Mouse (Mus musculus): Measurements from ENCODE around the gene Susd3. TPM values are rescaled to one million over a fixed set of nuclear protein-coding genes. Genes with fewer than 3 reads are reported as not detected.

Susd3 gene
- polyA plus RNA-seq, 1 experiment from 2014 or later, result 2.2 TPM

GRCm38 (mm10) chr13:49188219-49188965 is 60.1 kb downstream of the Susd3 start:
- Histone ChIP-seq H3K9ac (ENCODE audit: low read length) (peak overlapping the region; percentile 81), H3K4me3 (ENCODE audit: low read length) (peak overlapping the region; percentile 84), H3K4me1 (replicated peaks; ENCODE audit: control insufficient read depth, insufficient read depth, low read length) (peaks cover 22% of the 10 kb centered on the region), H3K9me3 (ENCODE audit: control insufficient read depth, low read length) (no peaks in the 10 kb centered on the region), H3K4me2 (ENCODE audit: low read depth, low read length) (peak overlapping the region; percentile 99), H3K27ac (ENCODE audit: low read length) (no peak overlapping the region), H3K36me3 (ENCODE audit: control insufficient read depth, insufficient read depth, low read length) (no peaks in the 10 kb centered on the region), H3K27me3 (ENCODE audit: control insufficient read depth, insufficient read depth, low read depth, low read length) (no peaks in the 10 kb centered on the region)
- peak; percentile 5; the same call in 1 of the 2 replicates for ATAC-seq (ENCODE audit: low read depth)
- WGBS, result 21% methylated on average over 14 of the region's 15 CpGs

DNA sequence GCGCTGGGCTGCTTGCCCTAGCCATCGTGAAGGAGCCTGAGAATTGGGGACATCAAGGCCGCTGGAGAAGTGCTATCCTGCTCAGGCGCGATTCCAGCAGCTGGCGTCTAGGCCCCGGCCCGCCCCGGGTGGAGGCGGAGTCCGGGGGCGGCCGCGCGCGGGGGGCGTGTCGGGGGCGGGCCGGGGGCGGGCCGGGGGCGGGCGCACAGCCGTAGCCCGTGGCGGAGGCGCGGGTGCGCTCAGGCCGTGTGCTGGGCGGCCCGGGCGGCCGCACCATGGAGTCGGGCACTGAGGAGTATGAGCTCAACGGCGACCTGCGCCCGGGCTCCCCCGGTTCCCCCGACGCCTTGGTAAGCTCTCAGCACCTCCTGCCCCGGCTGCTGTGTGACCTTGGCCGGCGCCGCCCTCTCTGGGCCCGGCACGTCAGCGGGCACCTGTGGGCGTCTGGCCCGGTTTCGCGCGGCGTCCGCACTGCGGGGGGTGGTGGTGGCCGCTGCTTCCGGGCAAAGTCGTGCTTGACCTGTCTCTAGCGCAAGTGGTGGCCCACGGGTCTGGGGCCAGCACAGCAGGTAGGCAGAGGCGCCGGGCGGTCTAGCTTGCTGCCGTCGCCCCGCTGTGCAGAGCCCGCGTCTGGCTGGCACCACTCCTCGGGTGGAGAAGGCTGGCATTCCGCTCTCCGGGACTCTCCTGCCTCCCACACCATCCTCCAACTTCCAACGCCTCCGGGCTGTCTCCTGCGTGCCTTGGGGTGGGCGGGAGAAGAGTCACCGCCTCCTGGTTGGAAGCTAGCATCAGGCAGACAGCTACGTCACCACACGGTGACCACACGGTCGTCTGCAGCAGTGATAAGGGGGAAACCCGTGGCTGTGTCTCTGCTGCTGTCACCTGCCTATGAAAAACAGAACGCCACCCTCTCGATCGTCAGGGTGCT is 61.0 kb downstream of the Susd3 start, which contains the start of gene Ninj1:
TSS of gene Ninj1 (plus strand) at position 198 of the 931 bp plus-strand sequence.
- Histone ChIP-seq H3K27me3 (ENCODE audit: control insufficient read depth, insufficient read depth, low read depth, low read length) (no peaks in the 10 kb centered on the region), H3K9ac (ENCODE audit: low read length) (peak within 1 kb of the TSS; percentile 81), H3K9me3 (ENCODE audit: control insufficient read depth, low read length) (no peaks in the 10 kb centered on the region), H3K4me3 (ENCODE audit: low read length) (peak within 1 kb of the TSS; percentile 84), H3K27ac (ENCODE audit: low read length) (peak within 1 kb of the TSS; percentile 77), H3K4me1 (replicated peaks; ENCODE audit: control insufficient read depth, insufficient read depth, low read length) (peaks cover 22% of the 10 kb centered on the region), H3K36me3 (ENCODE audit: control insufficient read depth, insufficient read depth, low read length) (no peaks in the 10 kb centered on the region), H3K4me2 (ENCODE audit: low read depth, low read length) (peak within 1 kb of the TSS; percentile 99)
- under 1% methylated on average over 52 of the region's 87 CpGs for WGBS
- ATAC-seq (ENCODE audit: low read depth), result peak; percentile 97

DNA sequence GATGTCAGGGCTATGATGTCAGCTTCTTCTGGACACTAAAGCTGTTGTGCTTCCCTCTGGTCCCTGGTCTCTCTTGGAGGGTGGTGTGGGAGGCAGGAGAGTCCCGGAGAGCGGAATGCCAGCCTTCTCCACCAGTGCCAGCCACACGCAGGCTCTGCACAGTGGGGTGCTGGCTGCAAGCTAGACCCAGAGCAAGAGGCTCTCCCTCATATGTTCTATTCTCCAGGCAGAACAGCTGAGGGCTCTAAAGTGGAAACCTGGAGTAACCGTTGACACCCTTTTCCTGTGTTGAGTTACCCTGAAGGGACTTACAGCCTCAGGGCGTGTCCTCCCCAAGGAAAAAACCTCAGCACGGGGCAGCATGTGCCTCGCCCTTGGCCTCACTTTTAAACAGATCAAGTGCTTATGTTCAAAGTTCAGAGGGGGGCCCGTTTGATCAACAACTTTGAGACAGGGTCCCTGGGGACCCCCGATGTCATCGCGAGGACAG is 61.7 kb downstream of the Susd3 start:
- peaks cover 22% of the 10 kb centered on the region for H3K4me1 ChIP-seq (replicated peaks; ENCODE audit: control insufficient read depth, insufficient read depth, low read length)

DNA sequence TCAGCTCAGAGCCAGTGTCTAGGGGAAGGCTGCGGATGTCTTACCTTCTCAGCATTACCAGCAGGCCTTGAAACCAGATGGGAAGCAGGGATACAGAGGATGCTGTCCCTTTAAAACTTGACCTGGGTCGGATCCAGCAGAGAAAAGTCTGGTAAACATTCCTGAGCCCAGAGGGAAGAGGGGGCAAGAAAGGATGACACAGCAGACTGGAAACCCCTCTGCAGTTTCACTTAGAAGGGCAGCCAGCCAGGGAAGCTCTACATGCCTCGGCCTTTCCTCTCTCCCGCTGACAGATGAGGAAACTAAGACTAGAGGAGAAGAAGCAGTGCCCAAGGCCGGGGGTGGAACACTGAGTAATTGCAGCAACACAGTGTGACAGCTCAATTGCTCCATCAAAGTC is 64.9 kb downstream of the Susd3 start:
- Histone ChIP-seq H3K27me3 (ENCODE audit: control insufficient read depth, insufficient read depth, low read depth, low read length) (no peaks in the 10 kb centered on the region), H3K4me1 (replicated peaks; ENCODE audit: control insufficient read depth, insufficient read depth, low read length) (peaks cover 22% of the 10 kb centered on the region), H3K36me3 (ENCODE audit: control insufficient read depth, insufficient read depth, low read length) (no peaks in the 10 kb centered on the region), H3K27ac (ENCODE audit: low read length) (no peak overlapping the region), H3K4me2 (ENCODE audit: low read depth, low read length) (no peak overlapping the region), H3K9me3 (ENCODE audit: control insufficient read depth, low read length) (no peaks in the 10 kb centered on the region), H3K4me3 (ENCODE audit: low read length) (no peak overlapping the region), H3K9ac (ENCODE audit: low read length) (no peak overlapping the region)
- WGBS, result 34% methylated on average over 5 of the region's 5 CpGs
- ATAC-seq (ENCODE audit: low read depth), result no peak

More for the DNA sequence above, 61.7 kb downstream of the Susd3 start:
- Histone ChIP-seq H3K9ac (ENCODE audit: low read length) (peak overlapping the region; percentile 67), H3K4me2 (ENCODE audit: low read depth, low read length) (peak overlapping the region; percentile 99), H3K9me3 (ENCODE audit: control insufficient read depth, low read length) (no peaks in the 10 kb centered on the region), H3K36me3 (ENCODE audit: control insufficient read depth, insufficient read depth, low read length) (no peaks in the 10 kb centered on the region), H3K4me3 (ENCODE audit: low read length) (peak overlapping the region; percentile 84), H3K27me3 (ENCODE audit: control insufficient read depth, insufficient read depth, low read depth, low read length) (no peaks in the 10 kb centered on the region), H3K27ac (ENCODE audit: low read length) (peak overlapping the region; percentile 77)
- ATAC-seq (ENCODE audit: low read depth), result peak; percentile 49
- 18% methylated on average over 11 of the region's 11 CpGs for WGBS

DNA sequence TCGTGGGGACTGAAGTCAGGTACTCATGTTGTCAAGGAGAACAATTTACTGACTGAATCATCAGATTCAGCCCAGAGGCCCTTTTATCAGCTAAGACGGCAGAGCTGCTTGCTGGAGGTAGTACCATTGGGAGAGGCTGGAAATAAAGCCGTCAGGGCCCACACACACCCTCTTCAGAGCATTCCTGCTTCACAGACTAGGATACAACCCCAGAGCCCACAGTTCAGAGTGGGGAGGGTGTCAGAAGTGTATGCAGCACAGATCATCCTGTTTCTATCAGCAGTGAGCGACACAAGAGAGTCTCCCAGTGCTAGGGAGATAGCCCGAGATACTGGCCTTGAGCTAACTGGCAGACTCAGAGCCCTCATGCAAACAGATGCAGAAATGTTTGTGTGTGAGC is 65.3 kb downstream of the Susd3 start:
- H3K9ac ChIP-seq (ENCODE audit: low read length), result no peak overlapping the region
- H3K4me2 ChIP-seq (ENCODE audit: low read depth, low read length), result no peak overlapping the region
- no peaks in the 10 kb centered on the region for H3K27me3 ChIP-seq (ENCODE audit: control insufficient read depth, insufficient read depth, low read depth, low read length)
- H3K4me1 ChIP-seq (replicated peaks; ENCODE audit: control insufficient read depth, insufficient read depth, low read length), result peaks cover 19% of the 10 kb centered on the region
- no peak for ATAC-seq (ENCODE audit: low read depth)
- no peaks in the 10 kb centered on the region for H3K36me3 ChIP-seq (ENCODE audit: control insufficient read depth, insufficient read depth, low read length)
- 48% methylated on average over 5 of the region's 5 CpGs for WGBS
- H3K27ac ChIP-seq (ENCODE audit: low read length), result no peak overlapping the region
- no peak overlapping the region for H3K4me3 ChIP-seq (ENCODE audit: low read length)
- H3K9me3 ChIP-seq (ENCODE audit: control insufficient read depth, low read length), result no peaks in the 10 kb centered on the region

DNA sequence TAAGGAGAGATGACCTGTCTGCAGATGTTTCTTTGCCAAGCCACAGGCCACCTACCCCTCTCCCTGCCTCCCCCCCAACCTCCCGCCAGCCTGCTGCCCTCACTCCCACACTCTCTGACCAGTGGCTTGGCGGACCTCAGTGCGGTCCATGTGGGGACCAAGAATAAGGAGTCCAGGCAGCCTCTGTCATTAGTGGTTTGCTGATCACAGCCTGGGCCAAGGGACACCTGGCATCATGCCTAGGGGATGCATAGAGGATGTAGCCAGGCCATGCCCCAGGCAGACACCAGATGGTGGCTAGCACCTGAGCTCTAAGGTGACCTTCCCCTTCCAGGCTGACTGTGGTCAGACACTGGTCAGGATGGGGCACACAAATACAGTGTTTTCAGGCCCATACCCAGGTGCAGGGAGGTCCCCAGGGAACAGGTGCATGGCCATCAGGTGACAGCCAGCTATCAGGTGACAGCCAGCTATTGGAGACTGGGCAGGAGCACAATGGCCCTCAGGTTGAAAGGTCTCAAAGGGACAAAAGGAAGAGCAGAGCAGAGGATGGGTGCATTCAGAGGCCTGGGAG is 67.0 kb downstream of the Susd3 start:
- H3K9ac ChIP-seq (ENCODE audit: low read length), result no peak overlapping the region
- no peak overlapping the region for H3K27ac ChIP-seq (ENCODE audit: low read length)
- no peak overlapping the region for H3K4me2 ChIP-seq (ENCODE audit: low read depth, low read length)
- no peak overlapping the region for H3K4me3 ChIP-seq (ENCODE audit: low read length)
- no peaks in the 10 kb centered on the region for H3K36me3 ChIP-seq (ENCODE audit: control insufficient read depth, insufficient read depth, low read length)
- no peaks in the 10 kb centered on the region for H3K9me3 ChIP-seq (ENCODE audit: control insufficient read depth, low read length)
- peaks cover 9% of the 10 kb centered on the region for H3K4me1 ChIP-seq (replicated peaks; ENCODE audit: control insufficient read depth, insufficient read depth, low read length)
- H3K27me3 ChIP-seq (ENCODE audit: control insufficient read depth, insufficient read depth, low read depth, low read length), result no peaks in the 10 kb centered on the region
- ATAC-seq (ENCODE audit: low read depth), result no peak
- 86% methylated on average over 3 of the region's 3 CpGs for WGBS

DNA sequence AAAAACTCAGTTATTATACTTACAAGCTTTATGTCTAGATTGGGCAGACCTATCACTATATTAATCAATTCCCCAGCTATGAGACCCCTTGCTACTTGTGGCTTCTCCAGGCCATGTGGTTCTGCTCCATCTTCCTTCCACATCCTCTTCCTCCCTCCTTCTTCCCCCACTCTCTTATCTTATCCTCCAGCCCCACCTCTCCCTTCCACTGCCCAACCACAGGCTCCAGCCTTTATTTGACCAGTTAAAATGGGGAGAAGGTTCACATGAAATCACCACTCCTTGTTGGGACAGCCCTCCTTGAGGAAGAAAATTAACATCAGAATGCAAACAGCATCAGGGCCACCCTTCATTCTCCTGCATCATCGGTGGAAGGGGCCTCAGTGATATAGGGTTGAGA is 67.8 kb downstream of the Susd3 start:
- H3K9ac ChIP-seq (ENCODE audit: low read length), result no peak overlapping the region
- no peaks in the 10 kb centered on the region for H3K9me3 ChIP-seq (ENCODE audit: control insufficient read depth, low read length)
- H3K4me2 ChIP-seq (ENCODE audit: low read depth, low read length), result no peak overlapping the region
- H3K4me3 ChIP-seq (ENCODE audit: low read length), result no peak overlapping the region
- H3K36me3 ChIP-seq (ENCODE audit: control insufficient read depth, insufficient read depth, low read length), result no peaks in the 10 kb centered on the region
- H3K4me1 ChIP-seq (replicated peaks; ENCODE audit: control insufficient read depth, insufficient read depth, low read length), result peaks cover 8% of the 10 kb centered on the region
- no peak overlapping the region for H3K27ac ChIP-seq (ENCODE audit: low read length)
- 50% methylated on average over 1 of the region's 1 CpGs for WGBS
- ATAC-seq (ENCODE audit: low read depth), result no peak
- no peaks in the 10 kb centered on the region for H3K27me3 ChIP-seq (ENCODE audit: control insufficient read depth, insufficient read depth, low read depth, low read length)
